Mouse (Mus musculus) T-cell, adult 2 months (primary cell): ENCODE results near the gene Ube4b.
A peak's percentile ranks its signal among the peaks of the same experiment; 100 is the strongest.

ENCODE experiments used
- DNase-seq: peaks from one replicate; pipeline ENCODE4 v3.0.0; 2022; ENCODE audit warnings: low spot score

The Ube4b gene

DNA sequence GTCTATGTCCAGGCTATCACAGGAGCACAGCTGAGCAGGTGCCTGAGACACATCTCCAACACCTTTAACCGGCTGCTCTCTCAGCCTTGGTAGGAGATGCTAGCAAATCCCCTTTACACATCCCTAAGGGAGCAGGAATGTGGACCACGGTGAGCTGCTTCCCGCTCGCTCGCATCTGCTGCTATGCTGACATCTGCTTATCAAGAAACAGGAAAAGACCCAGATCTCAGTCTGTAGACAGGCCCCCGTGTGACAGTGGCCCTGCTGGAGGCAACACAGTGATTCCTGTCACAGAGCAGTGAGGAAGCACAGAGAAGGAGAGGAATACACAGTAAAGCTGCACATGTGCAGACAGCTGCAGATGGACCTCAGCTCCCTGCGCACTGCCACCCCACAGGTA, 90.2 kb downstream of the Ube4b start:
- no peak for DNase-seq

DNA sequence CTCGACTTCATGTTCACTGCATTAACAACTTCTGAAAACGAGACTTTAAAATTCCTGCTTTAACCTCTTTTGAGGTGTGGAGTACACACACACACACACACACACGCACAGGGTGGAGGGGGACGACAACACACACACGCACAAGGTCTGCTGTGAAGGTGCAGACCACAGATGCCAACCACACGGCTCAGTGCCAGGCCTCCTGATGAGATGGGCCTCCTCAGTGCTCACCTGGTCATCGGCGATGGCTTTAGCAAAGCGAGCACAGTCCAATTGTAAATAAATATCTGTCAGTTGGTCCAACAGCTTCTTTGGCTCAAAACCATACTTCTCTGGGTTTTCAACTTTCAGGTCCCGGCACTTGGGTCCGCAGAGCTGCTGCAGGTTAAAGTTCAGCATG, 91.7 kb downstream of the Ube4b start:
- DNase-seq: no peak

DNA sequence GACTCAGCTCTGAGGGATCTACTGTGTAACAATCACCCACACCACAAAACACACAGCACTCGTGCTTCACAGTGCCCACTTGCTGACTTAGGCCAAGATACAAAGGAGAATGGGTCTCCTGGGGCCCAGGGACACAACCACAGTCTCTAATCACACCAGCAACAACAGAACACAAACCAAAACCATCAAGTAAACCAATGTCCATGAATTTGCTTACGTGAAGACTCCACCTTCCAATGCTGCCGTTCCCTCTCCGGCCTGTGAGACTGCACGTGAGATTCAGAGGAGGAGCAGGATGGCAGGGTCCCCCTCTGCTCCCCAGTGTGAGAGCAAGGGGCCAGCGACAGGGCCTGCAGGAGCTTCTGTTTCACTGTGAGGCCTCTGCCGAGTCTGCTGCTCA, 93.8 kb downstream of the Ube4b start:
- DNase-seq: no peak

DNA sequence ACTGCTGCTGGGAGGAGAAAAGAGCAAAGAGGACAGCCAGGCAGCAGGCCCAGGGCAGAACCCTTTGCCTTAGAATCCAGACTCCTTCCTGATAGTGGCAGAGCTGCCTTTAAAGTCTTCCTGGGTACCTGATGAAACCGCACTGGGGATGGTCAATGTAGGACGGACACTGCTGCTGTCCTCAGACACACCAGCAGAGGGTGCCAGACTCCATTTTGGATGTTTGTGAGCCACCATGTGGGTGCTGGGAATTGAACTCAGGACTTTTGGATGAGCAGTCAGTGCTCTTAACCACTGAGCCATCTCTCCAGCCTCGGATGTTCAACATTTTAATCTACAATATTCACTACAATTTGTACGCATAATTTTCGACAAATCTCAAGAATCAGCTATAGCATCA, 96.1 kb downstream of the Ube4b start:
- DNase-seq: no peak

- DNase-seq: no peak
Measured at GRCm38 (mm10) chr4:149328735-149329134, 97.8 kb downstream of the Ube4b start.

- DNase-seq: no peak
Measured at GRCm38 (mm10) chr4:149327281-149327680, 99.3 kb downstream of the Ube4b start.

- DNase-seq: no peak
Measured at GRCm38 (mm10) chr4:149325411-149326162, 101.0 kb downstream of the Ube4b start.

- no peak for DNase-seq
Measured at GRCm38 (mm10) chr4:149323730-149324129, 102.8 kb downstream of the Ube4b start.

DNA sequence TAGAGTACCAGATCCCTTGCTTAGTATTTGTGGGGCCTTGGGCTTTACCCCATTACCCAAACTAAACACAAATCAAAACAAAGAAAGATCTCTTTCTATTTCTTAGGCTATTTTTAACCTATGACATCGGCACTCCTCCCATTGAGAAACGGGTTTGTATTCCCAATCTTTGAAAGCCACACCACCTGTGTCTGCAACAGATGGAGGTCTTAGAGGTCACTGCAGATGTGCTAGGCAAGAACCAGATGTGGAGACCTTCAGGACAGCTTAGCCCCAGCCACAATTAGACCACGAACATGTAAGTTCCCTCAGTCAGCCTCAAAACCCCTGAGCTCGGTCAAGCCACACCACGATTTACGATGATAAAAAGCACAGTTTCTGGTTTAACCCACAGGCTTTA, 103.8 kb downstream of the Ube4b start:
- no peak for DNase-seq

DNA sequence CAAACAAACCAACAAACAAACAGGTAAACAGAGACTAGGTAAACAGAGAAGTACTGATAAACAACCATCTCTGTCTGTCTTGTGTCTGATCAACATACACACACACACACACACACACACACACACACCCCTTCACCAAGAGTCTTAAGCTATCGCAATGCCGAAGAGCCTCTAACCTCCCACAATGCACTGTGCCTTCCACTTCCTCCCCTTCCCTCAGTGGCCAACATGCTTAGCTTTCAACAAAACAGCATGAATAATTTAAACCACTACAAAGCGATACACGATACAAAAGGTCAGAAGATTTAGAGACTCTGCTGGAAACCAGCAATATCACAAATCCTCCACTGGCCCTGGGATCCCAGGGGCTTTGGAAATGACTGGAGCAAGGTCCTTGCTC, 104.3 kb downstream of the Ube4b start:
- DNase-seq: peak; percentile 24

GRCm38 (mm10) chr4:149319088-149319487, 107.5 kb downstream of the Ube4b start:
- DNase-seq: no peak

DNA sequence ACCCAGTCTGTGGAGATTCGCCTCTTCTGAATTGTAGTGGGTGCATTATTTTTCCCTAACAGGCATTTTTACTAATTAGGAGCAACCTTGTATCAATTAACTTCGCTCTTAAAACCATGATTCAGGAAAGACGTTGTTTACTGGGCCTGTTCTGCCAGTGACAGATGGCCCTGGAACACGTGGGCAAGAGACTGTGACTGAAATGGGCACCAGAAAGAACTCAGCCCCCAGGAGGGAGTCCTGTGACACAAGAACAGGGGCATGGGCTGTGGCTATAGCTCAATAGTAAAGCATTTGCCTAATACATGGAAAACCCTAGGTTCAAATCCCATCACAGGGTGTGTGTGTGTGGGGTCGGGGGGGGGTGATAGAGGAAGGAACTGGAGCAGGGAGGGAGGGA, 109.2 kb downstream of the Ube4b start:
- DNase-seq: no peak

- no peak for DNase-seq
Measured at GRCm38 (mm10) chr4:149314275-149314837, 112.2 kb downstream of the Ube4b start.

DNA sequence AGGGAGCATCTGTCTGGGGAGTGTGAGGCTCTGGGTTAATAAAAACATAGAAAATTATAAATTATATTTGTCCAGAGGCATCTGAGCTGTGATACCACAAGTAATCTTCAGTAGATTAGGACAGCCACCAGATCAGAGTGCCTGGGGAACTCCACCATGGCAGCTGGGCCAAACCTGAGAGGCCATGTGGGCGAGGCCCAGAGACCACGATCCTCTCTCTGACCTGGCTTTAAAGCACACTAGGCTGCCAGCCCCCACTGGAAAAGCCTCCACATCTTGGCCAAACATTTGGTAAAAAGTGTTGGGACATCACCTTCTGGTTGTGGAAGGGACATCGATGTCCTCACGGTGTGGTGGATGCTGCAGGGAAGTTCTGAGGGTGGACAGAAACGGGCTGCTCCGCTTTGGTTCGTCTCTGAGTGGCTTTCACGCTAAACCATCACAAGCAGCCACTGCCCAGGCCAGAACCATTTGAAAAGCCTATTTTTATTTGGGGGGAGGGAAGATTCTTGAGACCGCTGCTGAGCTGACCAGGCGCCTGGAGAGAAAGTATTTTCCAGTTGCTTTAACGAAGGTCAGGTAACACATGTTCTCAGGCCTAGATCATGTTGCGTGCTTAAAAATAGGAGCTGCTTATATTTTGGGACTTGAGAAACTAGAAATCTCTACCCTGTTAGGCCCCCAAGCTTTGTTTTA, 112.8 kb downstream of the Ube4b start:
- no peak for DNase-seq

DNA sequence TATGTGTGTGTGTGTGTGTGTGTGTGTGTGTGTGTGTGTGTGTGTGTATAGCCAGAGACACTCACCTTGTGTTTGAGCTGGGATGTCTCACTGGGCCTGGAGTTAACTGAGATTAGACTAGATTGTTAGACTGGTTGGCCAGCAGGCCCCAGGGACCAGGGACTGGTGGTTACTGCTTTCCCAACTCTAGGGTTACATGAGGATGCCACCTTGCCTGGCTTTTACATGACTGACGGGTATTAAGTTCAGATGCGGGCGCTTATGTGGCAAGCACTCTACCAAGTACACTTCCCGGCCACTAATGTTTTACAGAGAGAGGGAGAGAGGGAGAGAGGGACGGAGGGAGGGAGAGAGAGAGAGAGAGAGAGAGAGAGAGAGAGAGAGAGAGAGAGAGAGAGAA, 114.6 kb downstream of the Ube4b start:
- DNase-seq: no peak

DNA sequence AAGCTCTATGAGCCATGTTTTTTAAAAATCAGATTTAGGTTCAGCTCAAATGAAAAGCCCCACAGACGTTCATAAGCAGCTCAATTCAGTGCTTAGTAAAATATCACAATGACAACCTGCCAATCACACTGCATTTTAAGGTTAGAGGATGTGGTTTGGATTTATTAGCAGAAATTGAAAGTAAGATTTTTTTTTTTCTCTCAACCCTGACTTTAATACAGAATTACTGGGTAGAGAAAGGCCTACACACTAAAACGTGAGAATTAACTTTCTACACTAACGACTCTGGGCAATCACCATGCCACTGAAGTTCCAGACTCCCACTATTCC, 118.1 kb downstream of the Ube4b start:
- no peak for DNase-seq

DNA sequence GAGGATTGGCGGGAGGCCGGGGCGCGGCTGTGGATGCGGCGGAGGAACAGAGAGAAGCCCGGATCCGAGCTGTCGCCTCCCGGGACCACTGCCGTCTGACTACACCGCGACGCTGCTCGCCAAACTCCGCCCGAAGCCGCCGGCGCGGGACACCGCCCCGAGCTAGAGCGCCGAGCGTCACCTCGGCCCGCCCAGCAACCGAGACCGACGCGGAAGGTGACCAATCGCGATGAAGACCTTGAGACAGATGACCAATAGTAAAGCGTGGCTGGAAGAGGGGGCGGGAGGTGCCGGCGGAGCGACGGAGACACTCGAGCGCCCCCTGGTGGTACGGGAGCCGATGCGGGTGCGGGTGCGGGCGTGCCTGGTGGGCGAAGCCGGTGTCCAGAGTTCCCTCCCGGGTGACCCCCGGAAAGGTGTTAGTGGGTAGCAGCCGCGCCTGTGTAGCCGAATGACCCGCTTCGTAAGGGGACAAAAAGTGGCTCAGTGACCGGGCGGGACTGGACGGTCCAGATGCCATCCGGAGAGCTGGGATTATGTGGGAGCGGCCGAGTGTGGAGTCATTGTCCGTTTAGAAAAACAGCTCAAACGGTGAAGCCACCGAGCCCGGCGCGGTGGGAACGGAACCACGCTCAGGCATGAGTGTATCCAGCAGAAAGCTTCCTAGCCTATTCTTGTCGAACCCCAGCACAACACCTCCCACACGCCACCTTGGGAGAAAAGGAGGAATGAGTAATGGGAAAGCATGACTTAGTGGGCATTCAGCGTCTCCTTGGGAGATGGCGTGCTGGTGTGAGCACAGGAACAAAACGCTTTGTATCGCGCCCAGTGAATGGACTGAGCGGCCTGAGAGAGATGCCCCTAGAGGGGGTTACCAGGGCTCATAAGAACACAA, 118.7 kb downstream of the Ube4b start, which contains the start of gene Kif1b:
Gene Kif1b, minus strand, starts transcription at position 98 of the 895 bp plus-strand sequence.
- peak; percentile 97 for DNase-seq

DNA sequence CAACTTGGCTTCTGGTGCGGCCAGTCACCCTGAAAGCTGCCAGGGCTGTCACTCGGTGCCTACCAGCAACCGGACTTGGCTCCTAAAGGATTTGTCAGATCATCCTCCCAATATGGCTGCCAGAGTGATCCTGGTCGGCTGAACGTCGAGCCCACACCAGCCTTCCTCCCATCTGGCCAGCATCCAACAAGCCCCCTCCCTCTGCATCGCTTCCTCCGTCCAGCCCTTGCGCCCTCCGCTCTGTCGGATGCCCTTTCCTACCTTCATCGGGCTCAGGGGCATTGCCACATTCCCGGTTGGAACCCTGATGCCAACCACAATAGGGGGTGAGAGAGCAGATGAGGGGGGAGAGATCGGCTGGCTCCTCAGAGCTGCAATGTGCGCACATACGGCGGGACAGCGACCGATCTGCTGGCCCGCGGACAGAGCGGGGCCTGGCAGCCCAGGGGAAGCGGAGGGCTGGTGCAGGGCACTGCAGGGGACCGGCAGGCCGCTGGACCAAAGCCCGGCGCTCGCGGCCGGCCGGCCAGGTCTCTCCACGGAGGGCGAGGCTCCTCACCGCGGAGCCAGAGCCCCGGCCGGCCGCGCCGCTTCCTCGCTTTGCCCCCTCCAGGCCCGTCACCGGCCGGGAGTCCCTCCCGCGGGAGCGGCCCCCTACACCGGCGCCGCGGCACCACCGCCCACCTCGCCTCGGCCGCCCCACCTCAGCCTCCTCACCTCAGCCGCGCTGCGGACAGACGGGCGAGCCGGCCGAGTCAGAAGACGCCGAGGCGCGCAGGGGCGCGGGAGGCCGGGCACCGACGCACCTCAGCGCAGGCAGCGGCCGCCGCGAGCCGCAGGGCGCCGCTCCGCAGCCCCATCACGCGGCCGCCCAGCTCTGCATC, 119.6 kb downstream of the Ube4b start:
- no peak for DNase-seq

GRCm38 (mm10) chr4:149305761-149306711, 120.5 kb downstream of the Ube4b start:
- no peak for DNase-seq

DNA sequence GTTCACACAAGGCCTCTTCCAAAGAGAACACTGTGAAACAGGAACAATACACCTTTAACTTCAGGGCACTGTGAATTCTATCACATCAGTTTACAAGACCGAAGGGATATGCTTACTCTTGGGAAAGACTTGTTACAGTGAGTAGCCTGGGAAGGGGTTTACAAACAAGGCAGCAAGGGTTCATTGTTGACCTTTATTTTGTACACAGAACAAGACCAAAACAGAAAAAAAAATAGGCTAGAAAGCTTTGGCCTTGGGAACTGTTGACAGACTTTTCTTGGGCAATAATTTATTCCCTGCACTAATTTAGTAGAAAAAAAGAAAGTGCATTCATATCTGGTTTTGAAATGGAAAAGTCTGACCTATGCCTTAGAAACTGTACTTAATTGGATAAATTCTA, 122.1 kb downstream of the Ube4b start:
- no peak for DNase-seq
